Mouse (Mus musculus): ENCODE measurements around the gene Vmn1r50. TPM values are rescaled to one million over a fixed set of nuclear protein-coding genes. Genes with fewer than 3 reads are reported as not detected.

Vmn1r50 gene
- polyA plus RNA-seq (2014; fragmentation: Illumina TruSeq; extraction: RNeasy Lipid Tissue Mini Kit (QIAGEN cat#74804); ENCODE audit: low read depth, low replicate concordance): not detected

GRCm38 (mm10) chr6:90101130-90101529, at the start of gene Vmn1r50:
TSS of gene Vmn1r50 (plus strand) at chr6:90101430.

GRCm38 (mm10) chr6:90078406-90078805, 22.8 kb upstream of the Vmn1r50 start, which contains the start of gene Vmn1r49:
TSS of gene Vmn1r49 (minus strand) at chr6:90078506.

GRCm38 (mm10) chr6:90122296-90122695, 21.1 kb downstream of the Vmn1r50 start, which contains the start of gene Vmn1r51:
TSS of gene Vmn1r51 (plus strand) at chr6:90122596.

Other genes starting within 250 kb of the Vmn1r50 start
- gene Vmn1r42, start 225.0 kb upstream of the Vmn1r50 start, polyA plus RNA-seq (2014; fragmentation: Illumina TruSeq; extraction: RNeasy Lipid Tissue Mini Kit (QIAGEN cat#74804); ENCODE audit: low read depth, low replicate concordance): not detected
- gene Vmn1r43, start 225.0 kb upstream of the Vmn1r50 start, polyA plus RNA-seq (2014; fragmentation: Illumina TruSeq; extraction: RNeasy Lipid Tissue Mini Kit (QIAGEN cat#74804); ENCODE audit: low read depth, low replicate concordance): 0.19 TPM
- gene Vmn1r44, start 217.8 kb upstream of the Vmn1r50 start, polyA plus RNA-seq (2014; fragmentation: Illumina TruSeq; extraction: RNeasy Lipid Tissue Mini Kit (QIAGEN cat#74804); ENCODE audit: low read depth, low replicate concordance): not detected
- not detected for gene Vmn1r45, start 160.8 kb upstream of the Vmn1r50 start, polyA plus RNA-seq (2014; fragmentation: Illumina TruSeq; extraction: RNeasy Lipid Tissue Mini Kit (QIAGEN cat#74804); ENCODE audit: low read depth, low replicate concordance)
- gene Vmn1r46, start 132.1 kb upstream of the Vmn1r50 start, polyA plus RNA-seq (2014; fragmentation: Illumina TruSeq; extraction: RNeasy Lipid Tissue Mini Kit (QIAGEN cat#74804); ENCODE audit: low read depth, low replicate concordance): not detected
- gene Vmn1r47, start 85.3 kb upstream of the Vmn1r50 start, polyA plus RNA-seq (2014; fragmentation: Illumina TruSeq; extraction: RNeasy Lipid Tissue Mini Kit (QIAGEN cat#74804); ENCODE audit: low read depth, low replicate concordance): not detected
- gene Vmn1r48, start 64.6 kb upstream of the Vmn1r50 start, polyA plus RNA-seq (2014; fragmentation: Illumina TruSeq; extraction: RNeasy Lipid Tissue Mini Kit (QIAGEN cat#74804); ENCODE audit: low read depth, low replicate concordance): not detected
- not detected for gene Vmn1r49, start 22.9 kb upstream of the Vmn1r50 start, polyA plus RNA-seq (2014; fragmentation: Illumina TruSeq; extraction: RNeasy Lipid Tissue Mini Kit (QIAGEN cat#74804); ENCODE audit: low read depth, low replicate concordance)
- not detected for gene Vmn1r51, start 21.2 kb downstream of the Vmn1r50 start, polyA plus RNA-seq (2014; fragmentation: Illumina TruSeq; extraction: RNeasy Lipid Tissue Mini Kit (QIAGEN cat#74804); ENCODE audit: low read depth, low replicate concordance)
- gene Vmn1r52, start 73.4 kb downstream of the Vmn1r50 start, polyA plus RNA-seq (2014; fragmentation: Illumina TruSeq; extraction: RNeasy Lipid Tissue Mini Kit (QIAGEN cat#74804); ENCODE audit: low read depth, low replicate concordance): not detected
- gene V1ra8, start 101.4 kb downstream of the Vmn1r50 start, polyA plus RNA-seq (2014; fragmentation: Illumina TruSeq; extraction: RNeasy Lipid Tissue Mini Kit (QIAGEN cat#74804); ENCODE audit: low read depth, low replicate concordance): not detected
- not detected for gene Vmn1r53, start 123.0 kb downstream of the Vmn1r50 start, polyA plus RNA-seq (2014; fragmentation: Illumina TruSeq; extraction: RNeasy Lipid Tissue Mini Kit (QIAGEN cat#74804); ENCODE audit: low read depth, low replicate concordance)
- gene Vmn1r54, start 144.9 kb downstream of the Vmn1r50 start, polyA plus RNA-seq (2014; fragmentation: Illumina TruSeq; extraction: RNeasy Lipid Tissue Mini Kit (QIAGEN cat#74804); ENCODE audit: low read depth, low replicate concordance): not detected
- gene BC048671, start 199.8 kb downstream of the Vmn1r50 start, polyA plus RNA-seq (2014; fragmentation: Illumina TruSeq; extraction: RNeasy Lipid Tissue Mini Kit (QIAGEN cat#74804); ENCODE audit: low read depth, low replicate concordance): 4.4 TPM
- not detected for gene Chst13, start 223.8 kb downstream of the Vmn1r50 start, polyA plus RNA-seq (2014; fragmentation: Illumina TruSeq; extraction: RNeasy Lipid Tissue Mini Kit (QIAGEN cat#74804); ENCODE audit: low read depth, low replicate concordance)
- gene Uroc1, start 231.9 kb downstream of the Vmn1r50 start, polyA plus RNA-seq (2014; fragmentation: Illumina TruSeq; extraction: RNeasy Lipid Tissue Mini Kit (QIAGEN cat#74804); ENCODE audit: low read depth, low replicate concordance): 0.56 TPM

Measured in adipose tissue, adult 10 weeks (tissue).